Mouse (Mus musculus) spleen, adult 12 weeks (tissue): ENCODE results near the gene Syt13.

Experiments
- DNase-seq: peaks from one replicate; pipeline ENCODE4 v3.0.0; 2022; ENCODE audit warnings: low spot score

Gene Syt13

GRCm38 (mm10) chr2:92964345-92964744 lies 49.4 kb downstream of the Syt13 start:
- no peak for DNase-seq

- no peak for DNase-seq
These were observed 51.4 kb downstream of the Syt13 start for GRCm38 (mm10) chr2:92966257-92966656.

- DNase-seq = no peak
These were observed 52.3 kb downstream of the Syt13 start for GRCm38 (mm10) chr2:92967032-92967838.

GRCm38 (mm10) chr2:92967839-92968166 lies 52.9 kb downstream of the Syt13 start:
- DNase-seq = no peak

GRCm38 (mm10) chr2:92971069-92971468 lies 56.2 kb downstream of the Syt13 start:
- no peak for DNase-seq

GRCm38 (mm10) chr2:92971536-92971935 lies 56.6 kb downstream of the Syt13 start:
- no peak for DNase-seq

GRCm38 (mm10) chr2:92972071-92972470 lies 57.2 kb downstream of the Syt13 start:
- no peak for DNase-seq

- DNase-seq = no peak
These were observed 58.7 kb downstream of the Syt13 start for GRCm38 (mm10) chr2:92973646-92974045.

GRCm38 (mm10) chr2:92975031-92975790 lies 60.3 kb downstream of the Syt13 start:
- no peak for DNase-seq

GRCm38 (mm10) chr2:92980165-92980564 lies 65.3 kb downstream of the Syt13 start:
- no peak for DNase-seq

GRCm38 (mm10) chr2:92982591-92983272 lies 67.8 kb downstream of the Syt13 start:
- DNase-seq = no peak

- no peak for DNase-seq
These were observed 68.3 kb downstream of the Syt13 start for GRCm38 (mm10) chr2:92983273-92983620.

GRCm38 (mm10) chr2:92984321-92985108 lies 69.6 kb downstream of the Syt13 start:
- DNase-seq = no peak

- no peak for DNase-seq
These were observed 70.3 kb downstream of the Syt13 start for GRCm38 (mm10) chr2:92985171-92985570.

GRCm38 (mm10) chr2:92985600-92985999 lies 70.7 kb downstream of the Syt13 start:
- no peak for DNase-seq

GRCm38 (mm10) chr2:92987108-92987618 lies 72.3 kb downstream of the Syt13 start:
- DNase-seq = no peak

- DNase-seq = no peak
These were observed 73.2 kb downstream of the Syt13 start for GRCm38 (mm10) chr2:92987901-92988631.

- DNase-seq = no peak
These were observed 74.7 kb downstream of the Syt13 start for GRCm38 (mm10) chr2:92989593-92989992.

- DNase-seq = no peak
These were observed 77.1 kb downstream of the Syt13 start for GRCm38 (mm10) chr2:92991976-92992375.

- DNase-seq = no peak
These were observed 90.1 kb downstream of the Syt13 start for GRCm38 (mm10) chr2:93005028-93005427.
